Mouse (Mus musculus): ENCODE measurements around the gene Cand1.

GRCm38 (mm10) chr10:119257876-119258275 is 18.0 kb upstream of the Cand1 start:
- no peak for TF ChIP-seq CTCF (IDR thresholded peaks at IDR 0.05 in 2 of 3, conservative IDR thresholded peaks at IDR 0.05 in 1 of 3; ENCODE audit: control insufficient read depth in 1 of 3, insufficient read depth in 1 of 3, low read depth in 2 of 3, low read length in 3 of 3, poor library complexity in 1 of 3, severe bottlenecking in 1 of 3)
- no peak for TF ChIP-seq POLR2AphosphoS5 (IDR thresholded peaks at IDR 0.05; ENCODE audit: borderline replicate concordance, low read depth, low read length)
- no peak for TF ChIP-seq POLR2A (IDR thresholded peaks at IDR 0.05; ENCODE audit: control insufficient read depth in 1 of 2, insufficient read depth in 1 of 2, low read depth in 1 of 2, low read length in 2 of 2, poor library complexity in 1 of 2)
- TF ChIP-seq GATA1 (IDR thresholded peaks at IDR 0.05; ENCODE audit: low read depth, low read length) = no peak
- no peak for TF ChIP-seq POLR2AphosphoS2 (IDR thresholded peaks at IDR 0.05; ENCODE audit: low read length)
- no peak for TF ChIP-seq ZMIZ1 (IDR thresholded peaks at IDR 0.05; ENCODE audit: low read depth, low read length)
- TF ChIP-seq RAD21 (IDR thresholded peaks at IDR 0.05; ENCODE audit: low read depth, low read length) = no peak
